Mouse (Mus musculus) naive thymus-derived CD4-positive, alpha-beta T cell, adult 5 months (primary cell): ENCODE results near the gene Ctu1. TPM values are rescaled to one million over a fixed set of nuclear protein-coding genes. Genes with fewer than 3 reads are reported as not detected.

Experiments
- polyA plus RNA-seq: library from polyadenylated mRNA; unstranded; fragments of 100-300 nt; shearing (Covaris generic); gene quantifications from one replicate; pipeline ENCODE4 v1.2.1, GENCODE M21; 2017

Gene Ctu1
- polyA plus RNA-seq: 6.1 TPM

GRCm38 (mm10) chr7:43671809-43672580 is at the start of gene Ctu1:
TSS of gene Ctu1 (plus strand) at chr7:43672016.

GRCm38 (mm10) chr7:43634500-43634899 is 37.3 kb upstream of the Ctu1 start, which contains the start of gene Ceacam18:
TSS of gene Ceacam18 (plus strand) at chr7:43634707.

GRCm38 (mm10) chr7:43660002-43660401 is 11.8 kb upstream of the Ctu1 start, which contains the start of gene Siglece:
TSS of gene Siglece (minus strand) at chr7:43660161.

GRCm38 (mm10) chr7:43690118-43690517 is 18.3 kb downstream of the Ctu1 start, which contains the start of gene Klk14:
TSS of gene Klk14 (plus strand) at chr7:43690418.

GRCm38 (mm10) chr7:43712267-43712666 is 40.5 kb downstream of the Ctu1 start, which contains the start of gene Klk13:
TSS of gene Klk13 (plus strand) at chr7:43712567.

Other genes with a start within 250 kb of the Ctu1 start
- gene Lim2, start 244.3 kb upstream of the Ctu1 start, polyA plus RNA-seq: not detected
- gene Nkg7, start 234.9 kb upstream of the Ctu1 start, polyA plus RNA-seq: 3.4 TPM
- not detected for gene Cldnd2, start 231.2 kb upstream of the Ctu1 start, polyA plus RNA-seq
- 36.6 TPM for gene Etfb, start 227.9 kb upstream of the Ctu1 start, polyA plus RNA-seq
- not detected for gene Gm45233, start 227.9 kb upstream of the Ctu1 start, polyA plus RNA-seq
- gene Vsig10l, start 208.9 kb upstream of the Ctu1 start, polyA plus RNA-seq: 0.75 TPM
- gene Iglon5, start 181.9 kb upstream of the Ctu1 start, polyA plus RNA-seq: not detected
- gene 4931406B18Rik, start 166.1 kb upstream of the Ctu1 start, polyA plus RNA-seq: not detected
- gene Cd33, start 127.6 kb upstream of the Ctu1 start, polyA plus RNA-seq: not detected
- gene Zfp658, start 109.8 kb upstream of the Ctu1 start, polyA plus RNA-seq: 4.4 TPM
- gene Zfp719, start 92.4 kb upstream of the Ctu1 start, polyA plus RNA-seq: 4.4 TPM
- gene Zfp819, start 64.8 kb upstream of the Ctu1 start, polyA plus RNA-seq: not detected
- gene Ceacam18, start 37.3 kb upstream of the Ctu1 start, polyA plus RNA-seq: not detected
- gene Siglece, start 11.9 kb upstream of the Ctu1 start, polyA plus RNA-seq: 0.50 TPM
- not detected for gene Klk14, start 18.4 kb downstream of the Ctu1 start, polyA plus RNA-seq
- gene Klk13, start 40.6 kb downstream of the Ctu1 start, polyA plus RNA-seq: not detected
- gene Klk12, start 96.9 kb downstream of the Ctu1 start, polyA plus RNA-seq: not detected
- gene Klk11, start 102.6 kb downstream of the Ctu1 start, polyA plus RNA-seq: not detected
- gene Klk10, start 109.0 kb downstream of the Ctu1 start, polyA plus RNA-seq: not detected
- gene Klk9, start 119.9 kb downstream of the Ctu1 start, polyA plus RNA-seq: not detected
- 69.3 TPM for gene Klk8, start 125.6 kb downstream of the Ctu1 start, polyA plus RNA-seq
- gene Klk7, start 139.3 kb downstream of the Ctu1 start, polyA plus RNA-seq: not detected
- gene Klk6, start 152.5 kb downstream of the Ctu1 start, polyA plus RNA-seq: not detected
- gene Klk5, start 170.0 kb downstream of the Ctu1 start, polyA plus RNA-seq: not detected
- not detected for gene Klk4, start 209.1 kb downstream of the Ctu1 start, polyA plus RNA-seq